Mouse (Mus musculus): ENCODE results near the gene S100a9. TPM values are rescaled to one million over a fixed set of nuclear protein-coding genes. Genes with fewer than 3 reads are reported as not detected.

Gene S100a9
- polyA plus RNA-seq (2012; rRNA removed): 2.0 and 6.7 TPM in 2 replicates

GRCm38 (mm10) chr3:90695613-90696012 lies at the start of gene S100a9:
S100a9 (minus strand) TSS chr3:90695721.
- no peak for DNase-seq (ENCODE audit: extremely low spot score in 1 of 2, low spot score in 1 of 2)

GRCm38 (mm10) chr3:90726606-90727005 lies 31.1 kb upstream of the S100a9 start, which contains the start of gene Pglyrp4:
Pglyrp4 (plus strand) TSS chr3:90726906.
- no peak for DNase-seq (ENCODE audit: extremely low spot score in 1 of 2, low spot score in 1 of 2)

- peak; percentile 55 to 95 for DNase-seq (ENCODE audit: extremely low spot score in 1 of 2, low spot score in 1 of 2)
Observed at GRCm38 (mm10) chr3:90709591-90710460, 14.3 kb upstream of the S100a9 start.

- DNase-seq (ENCODE audit: extremely low spot score in 1 of 2, low spot score in 1 of 2): peak in 1 of 2 experiments; percentile 62
Observed at GRCm38 (mm10) chr3:90708523-90709202, 13.1 kb upstream of the S100a9 start.

GRCm38 (mm10) chr3:90702244-90702643 lies 6.7 kb upstream of the S100a9 start:
- DNase-seq (ENCODE audit: extremely low spot score in 1 of 2, low spot score in 1 of 2): no peak

- no peak for DNase-seq (ENCODE audit: extremely low spot score in 1 of 2, low spot score in 1 of 2)
Observed at GRCm38 (mm10) chr3:90693496-90693895, 2.0 kb downstream of the S100a9 start.

- no peak for DNase-seq (ENCODE audit: extremely low spot score in 1 of 2, low spot score in 1 of 2)
Observed at GRCm38 (mm10) chr3:90686835-90687234, 8.7 kb downstream of the S100a9 start.

- DNase-seq (ENCODE audit: extremely low spot score in 1 of 2, low spot score in 1 of 2): no peak
Observed at GRCm38 (mm10) chr3:90683929-90684328, 11.6 kb downstream of the S100a9 start.

GRCm38 (mm10) chr3:90678656-90679055 lies 16.9 kb downstream of the S100a9 start:
- no peak for DNase-seq (ENCODE audit: extremely low spot score in 1 of 2, low spot score in 1 of 2)

GRCm38 (mm10) chr3:90668846-90669245 lies 26.7 kb downstream of the S100a9 start, which contains the start of gene S100a8:
S100a8 (plus strand) TSS chr3:90668978.
- DNase-seq (ENCODE audit: extremely low spot score in 1 of 2, low spot score in 1 of 2): no peak

- no peak for DNase-seq (ENCODE audit: extremely low spot score in 1 of 2, low spot score in 1 of 2)
Observed at GRCm38 (mm10) chr3:90664219-90664618, 31.3 kb downstream of the S100a9 start.

GRCm38 (mm10) chr3:90659364-90660044 lies 36.0 kb downstream of the S100a9 start:
- no peak for DNase-seq (ENCODE audit: extremely low spot score in 1 of 2, low spot score in 1 of 2)

- DNase-seq (ENCODE audit: extremely low spot score in 1 of 2, low spot score in 1 of 2): no peak
Observed at GRCm38 (mm10) chr3:90657405-90657804, 38.1 kb downstream of the S100a9 start.

- no peak for DNase-seq (ENCODE audit: extremely low spot score in 1 of 2, low spot score in 1 of 2)
Observed at GRCm38 (mm10) chr3:90653717-90654116, 41.8 kb downstream of the S100a9 start, which contains the start of gene S100a7a. S100a7a (plus strand) TSS chr3:90654017.

- peak; percentile 68 to 94 for DNase-seq (ENCODE audit: extremely low spot score in 1 of 2, low spot score in 1 of 2)
Observed at GRCm38 (mm10) chr3:90652878-90653508, 42.5 kb downstream of the S100a9 start.

- no peak for DNase-seq (ENCODE audit: extremely low spot score in 1 of 2, low spot score in 1 of 2)
Observed at GRCm38 (mm10) chr3:90649832-90650231, 45.7 kb downstream of the S100a9 start.

GRCm38 (mm10) chr3:90648981-90649380 lies 46.5 kb downstream of the S100a9 start:
- peak; percentile 33 to 58 for DNase-seq (ENCODE audit: extremely low spot score in 1 of 2, low spot score in 1 of 2)

GRCm38 (mm10) chr3:90647291-90647690 lies 48.2 kb downstream of the S100a9 start:
- DNase-seq (ENCODE audit: extremely low spot score in 1 of 2, low spot score in 1 of 2): no peak

GRCm38 (mm10) chr3:90644220-90644619 lies 51.3 kb downstream of the S100a9 start:
- DNase-seq (ENCODE audit: extremely low spot score in 1 of 2, low spot score in 1 of 2): peak in 1 of 2 experiments; percentile 63
